8 mouse cellular contexts compared by ENCODE assay signal in genomic region chr2:150667065-150667819, GRCm38 (mm10). TPM values are rescaled to one million over a fixed set of nuclear protein-coding genes. Genes with fewer than 3 reads are reported as not detected.
DNase-seq lines count a peak whose midpoint lies in the region; ATAC-seq lines count a peak whose summit lies in the region.

No protein-coding gene starts in this region.

- H3K4me3 ChIP-seq in hindbrain, embryonic 12.5 days = peak overlapping the region; percentile 62
- peak overlapping the region; percentile 68 for H3K4me3 ChIP-seq in midbrain, embryonic 16.5 days (ENCODE audit: low read depth, low read length)

- H3K4me1 ChIP-seq in hindbrain, embryonic 12.5 days = peaks cover 19% of the 10 kb centered on the region
- peaks cover 10% of the 10 kb centered on the region for H3K4me1 ChIP-seq in midbrain, embryonic 16.5 days (ENCODE audit: control insufficient read depth, insufficient read depth, low read length)

- peak overlapping the region; percentile 89 for H3K4me2 ChIP-seq in hindbrain, embryonic 12.5 days (replicated peaks)
- H3K4me2 ChIP-seq in midbrain, embryonic 16.5 days (ENCODE audit: low read length) = peak overlapping the region; percentile 65

- peak; percentile 47 for ATAC-seq in hindbrain, embryonic 12.5 days (ENCODE audit: low FRiP score)
- ATAC-seq in midbrain, embryonic 16.5 days = peak; percentile 52

- WGBS in hindbrain, embryonic 12.5 days = 3% methylated on average over 17 of the region's 17 CpGs
- WGBS in midbrain, embryonic 16.5 days = 5% methylated on average over 17 of the region's 17 CpGs

- H3K36me3 ChIP-seq in hindbrain, embryonic 12.5 days = no peaks in the 10 kb centered on the region
- no peaks in the 10 kb centered on the region for H3K36me3 ChIP-seq in midbrain, embryonic 16.5 days (ENCODE audit: control insufficient read depth, insufficient read depth, low read length)

- DNase-seq in R1 (ENCODE audit: low read depth, low spot score) (peak; percentile 48), liver (peak; percentile 71)
- peak; percentile 49 for DNase-seq in embryo, embryonic 11 days
- DNase-seq in thymus, postnatal 0 days (ENCODE audit: low spot score) = peak; percentile 94
- no peak for DNase-seq in urinary bladder, postnatal 4 days (ENCODE audit: low spot score in 2 of 2)
- no peak for DNase-seq in right cerebral cortex, adult 18-20 months

- H3K9ac ChIP-seq in hindbrain, embryonic 12.5 days = peak overlapping the region; percentile 74
- H3K9ac ChIP-seq in midbrain, embryonic 16.5 days (ENCODE audit: low read depth, low read length) = peak overlapping the region; percentile 81

- peak overlapping the region; percentile 76 for H3K27ac ChIP-seq in hindbrain, embryonic 12.5 days
- H3K27ac ChIP-seq in midbrain, embryonic 16.5 days (ENCODE audit: low read length) = peak overlapping the region; percentile 61

- peaks cover 21% of the 10 kb centered on the region for H3K27me3 ChIP-seq in hindbrain, embryonic 12.5 days
- H3K27me3 ChIP-seq in midbrain, embryonic 16.5 days (ENCODE audit: control insufficient read depth, insufficient read depth, low read depth, low read length) = peaks cover 4% of the 10 kb centered on the region; the same call in 1 of the 2 replicates

- no peaks in the 10 kb centered on the region for H3K9me3 ChIP-seq in hindbrain, embryonic 12.5 days (replicated peaks)
- no peaks in the 10 kb centered on the region for H3K9me3 ChIP-seq in midbrain, embryonic 16.5 days (replicated peaks; ENCODE audit: control insufficient read depth, low read length, poor library complexity, severe bottlenecking)

RNA-seq across cellular contexts. Expression of gene Acss1, which starts 1.1 kb away (rescaled TPM):
- polyA plus RNA-seq in hindbrain, embryonic 12.5 days (2016; fragmentation: Nextera tagmentation; extraction: Ambion mirVana) = 28.4 and 32.6 TPM in 2 replicates
- polyA plus RNA-seq in midbrain, embryonic 16.5 days (2015; fragmentation: Nextera tagmentation; extraction: Ambion mirVana) = 15.6 and 20.5 TPM in 2 replicates
- polyA plus RNA-seq in thymus, postnatal 0 days (2015; fragmentation: Nextera tagmentation; extraction: Ambion mirVana) = 22.0 and 25.3 TPM in 2 replicates

RNA-seq across cellular contexts. Expression of gene Vsx1, which starts 21.9 kb away (rescaled TPM):
- 1.0 and 1.3 TPM in 2 replicates for polyA plus RNA-seq in hindbrain, embryonic 12.5 days (2016; fragmentation: Nextera tagmentation; extraction: Ambion mirVana)
- polyA plus RNA-seq in midbrain, embryonic 16.5 days (2015; fragmentation: Nextera tagmentation; extraction: Ambion mirVana) = 0.06 and 0.07 TPM in 2 replicates
- not detected in 2 replicates for polyA plus RNA-seq in thymus, postnatal 0 days (2015; fragmentation: Nextera tagmentation; extraction: Ambion mirVana)

RNA-seq across cellular contexts. Expression of gene Apmap, which starts 58.9 kb away (rescaled TPM):
- polyA plus RNA-seq in hindbrain, embryonic 12.5 days (2016; fragmentation: Nextera tagmentation; extraction: Ambion mirVana) = 36.1 and 38.1 TPM in 2 replicates
- 37.3 and 38.3 TPM in 2 replicates for polyA plus RNA-seq in midbrain, embryonic 16.5 days (2015; fragmentation: Nextera tagmentation; extraction: Ambion mirVana)
- 36.6 and 41.1 TPM in 2 replicates for polyA plus RNA-seq in thymus, postnatal 0 days (2015; fragmentation: Nextera tagmentation; extraction: Ambion mirVana)

Comparison
In these comparisons a context has a peak if more than half of its experiments do, and no peak if none do; other contexts are left out.
1. DNase-seq: peak in R1 (single experiment), embryo, embryonic 11 days (single experiment), liver (single experiment) and thymus, postnatal 0 days (single experiment); none in urinary bladder, postnatal 4 days (0 of 2) and right cerebral cortex, adult 18-20 months (single experiment).